Mouse (Mus musculus) naive thymus-derived CD4-positive, alpha-beta T cell, adult 2 months (primary cell): ENCODE measurements at regions not wholly inside any gene's neighbourhood (a gene's known extent, or its start where the extent isn't known, plus 50 kb on each side); places are given as distances from the start of the nearest gene placed in this dataset.

Experiments
- DNase-seq: peaks from one replicate; pipeline ENCODE4 v3.0.0-alpha.2; 2011; ENCODE audit warnings: low read depth

DNA sequence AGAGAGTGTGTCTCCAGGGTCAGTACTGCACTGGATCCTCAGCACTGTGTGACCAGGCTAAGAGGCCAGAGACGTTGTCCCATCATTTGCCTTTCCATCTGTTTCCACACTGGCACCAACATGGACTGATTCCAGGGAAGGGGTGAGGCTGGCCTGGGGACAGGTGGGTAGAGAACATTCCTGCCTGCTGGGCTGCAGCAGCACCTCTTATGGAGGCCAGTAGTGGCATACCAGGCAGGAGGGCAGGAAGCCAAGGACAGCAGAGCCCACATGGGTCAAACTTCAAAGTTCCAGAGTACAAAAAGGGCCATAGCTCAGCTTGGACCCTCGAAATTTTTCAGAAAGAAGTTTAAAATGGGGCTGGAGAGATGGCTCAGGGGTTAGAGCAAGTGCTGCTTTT is 115.4 kb upstream of the Ercc6l2 start:
- DNase-seq, result no peak

GRCm38 (mm10) chr13:63700747-63701146 is 114.3 kb upstream of the Ercc6l2 start:
- DNase-seq, result no peak

DNA sequence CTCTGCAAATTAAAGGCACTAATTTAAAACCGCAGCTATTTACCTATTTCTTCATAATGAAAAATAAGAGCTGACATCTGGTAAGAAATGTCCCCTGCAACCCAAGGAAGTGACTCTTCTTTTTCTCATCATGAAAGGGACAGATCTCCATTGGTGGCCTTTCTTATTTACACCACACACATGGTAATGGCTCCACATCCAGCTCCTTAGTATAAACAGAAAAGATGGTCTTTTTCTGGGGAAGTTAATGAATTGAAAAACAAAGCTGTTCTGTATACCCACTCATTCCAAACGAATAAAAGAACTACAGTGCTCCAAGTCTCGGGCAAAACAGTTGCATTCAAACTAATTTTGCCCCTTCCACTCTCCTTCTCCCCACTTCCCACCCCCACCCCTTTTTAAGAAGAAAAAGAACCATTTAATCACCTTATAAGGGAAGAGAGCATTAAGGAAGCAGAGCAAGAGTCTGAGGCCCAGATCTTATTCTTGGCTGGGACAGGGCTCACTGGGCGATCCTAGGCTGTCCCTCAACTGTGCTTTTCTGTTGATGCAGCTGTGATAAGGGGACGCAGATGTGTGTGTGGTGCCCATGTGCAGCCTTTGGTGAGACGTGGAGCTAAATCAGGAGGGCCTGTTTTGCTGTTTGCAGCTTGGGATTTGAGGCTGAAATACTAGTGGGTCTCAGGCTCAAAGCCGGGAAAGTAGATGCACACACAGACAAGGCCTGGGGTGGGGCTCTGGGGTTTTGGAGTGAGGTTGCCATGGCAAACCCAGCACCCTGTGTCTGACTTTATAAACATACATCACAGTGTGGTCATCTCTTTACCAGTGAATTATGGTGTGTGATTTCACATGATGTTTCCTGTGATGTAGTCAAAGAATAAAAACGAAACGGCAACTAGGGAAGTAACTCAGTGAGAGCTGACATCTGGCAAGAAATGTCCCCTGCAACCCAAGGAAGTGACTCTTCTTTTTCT is 113.6 kb upstream of the Ercc6l2 start:
- DNase-seq, result no peak

- DNase-seq, result no peak
Observed at GRCm38 (mm10) chr13:63708567-63708966, 106.5 kb upstream of the Ercc6l2 start.

GRCm38 (mm10) chr13:63713137-63713536 is 101.9 kb upstream of the Ercc6l2 start:
- no peak for DNase-seq

GRCm38 (mm10) chr13:63716498-63716897 is 98.5 kb upstream of the Ercc6l2 start:
- no peak for DNase-seq

GRCm38 (mm10) chr13:63717249-63717648 is 97.8 kb upstream of the Ercc6l2 start:
- no peak for DNase-seq

GRCm38 (mm10) chr13:63718782-63719181 is 96.3 kb upstream of the Ercc6l2 start:
- no peak for DNase-seq

DNA sequence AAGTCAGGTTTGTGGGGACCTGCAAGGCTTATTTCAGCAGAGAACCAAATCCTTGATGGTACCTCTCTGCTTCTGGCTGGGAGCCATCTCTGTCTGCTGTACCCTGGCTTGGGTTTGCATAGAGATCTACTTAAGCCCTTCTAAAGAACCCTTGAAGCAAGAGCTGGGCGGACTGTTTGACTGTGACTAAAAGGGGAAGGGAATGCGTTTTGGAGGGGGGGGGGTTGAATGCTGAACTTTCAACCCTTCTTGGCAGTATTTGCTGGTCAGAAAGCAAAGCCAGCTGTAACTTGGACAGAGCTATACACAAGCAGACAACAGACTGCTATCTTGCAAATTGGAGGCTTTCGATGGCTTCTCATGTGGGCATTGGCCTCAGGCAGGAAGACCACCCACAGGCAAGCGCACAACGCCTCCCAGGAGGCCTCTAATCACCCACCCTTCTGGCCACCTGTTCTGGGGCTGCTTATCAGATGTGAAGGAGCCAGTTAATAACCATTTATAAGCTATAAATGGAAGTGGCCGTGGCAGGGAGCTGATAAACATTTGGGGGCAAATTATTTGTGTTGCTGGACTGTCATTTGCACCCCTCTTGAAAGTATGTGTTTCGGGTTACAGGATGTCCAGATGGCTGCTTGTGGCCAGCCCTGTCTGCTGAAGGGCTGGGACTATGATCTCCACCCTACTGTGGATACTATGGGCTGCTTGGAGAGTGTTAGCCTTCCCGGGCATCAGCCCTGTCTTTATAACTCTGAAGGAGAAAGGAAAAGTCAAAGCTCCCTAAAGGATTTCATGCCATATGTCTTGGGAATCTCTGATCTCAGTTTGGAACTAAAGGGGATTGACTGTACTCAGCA is 95.5 kb upstream of the Ercc6l2 start:
- no peak for DNase-seq

DNA sequence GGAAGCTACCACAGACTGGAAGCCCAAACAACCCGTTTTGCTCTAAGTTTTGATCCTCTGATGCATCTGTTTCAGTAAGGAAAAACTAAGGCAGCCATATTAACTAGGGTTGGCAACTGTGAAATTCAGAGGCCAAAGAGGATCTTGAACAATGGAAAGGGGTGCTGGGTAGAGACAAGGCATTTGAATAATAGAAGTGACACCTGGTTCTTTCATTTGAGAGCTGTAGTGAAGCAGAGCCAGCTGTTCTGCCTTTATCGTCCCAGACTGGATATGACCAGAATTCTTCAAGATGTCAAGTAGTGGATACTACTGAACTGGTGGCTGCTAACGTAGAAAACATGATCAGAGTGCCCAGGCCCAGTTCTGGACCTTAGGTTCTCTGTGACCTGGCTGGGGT is 94.4 kb upstream of the Ercc6l2 start:
- no peak for DNase-seq

GRCm38 (mm10) chr13:63721011-63721625 is 93.9 kb upstream of the Ercc6l2 start:
- no peak for DNase-seq

GRCm38 (mm10) chr13:63724293-63724692 is 90.7 kb upstream of the Ercc6l2 start:
- no peak for DNase-seq

- DNase-seq, result no peak
Observed at GRCm38 (mm10) chr13:63724843-63725582, 90.0 kb upstream of the Ercc6l2 start.

- DNase-seq, result no peak
Observed at GRCm38 (mm10) chr13:63726035-63726434, 89.0 kb upstream of the Ercc6l2 start.

DNA sequence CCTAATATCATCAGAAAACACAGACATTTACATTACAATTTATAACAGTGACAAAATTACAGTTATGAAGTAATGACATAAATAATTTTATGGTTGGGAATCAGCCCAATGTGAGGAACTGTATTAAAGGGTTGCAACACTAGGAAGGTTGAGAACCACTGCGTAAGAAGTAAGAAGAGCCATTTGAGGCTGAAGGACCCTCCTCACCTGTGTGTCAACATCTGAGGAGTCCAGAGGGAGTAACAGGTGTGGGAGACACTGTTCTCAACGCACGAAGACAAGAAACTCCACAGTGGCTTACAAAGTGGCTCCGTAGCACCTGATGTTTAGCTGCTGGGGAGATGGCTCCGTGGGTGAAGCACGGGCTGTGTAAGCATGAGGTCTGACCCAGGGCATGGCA is 88.5 kb upstream of the Ercc6l2 start:
- no peak for DNase-seq

DNA sequence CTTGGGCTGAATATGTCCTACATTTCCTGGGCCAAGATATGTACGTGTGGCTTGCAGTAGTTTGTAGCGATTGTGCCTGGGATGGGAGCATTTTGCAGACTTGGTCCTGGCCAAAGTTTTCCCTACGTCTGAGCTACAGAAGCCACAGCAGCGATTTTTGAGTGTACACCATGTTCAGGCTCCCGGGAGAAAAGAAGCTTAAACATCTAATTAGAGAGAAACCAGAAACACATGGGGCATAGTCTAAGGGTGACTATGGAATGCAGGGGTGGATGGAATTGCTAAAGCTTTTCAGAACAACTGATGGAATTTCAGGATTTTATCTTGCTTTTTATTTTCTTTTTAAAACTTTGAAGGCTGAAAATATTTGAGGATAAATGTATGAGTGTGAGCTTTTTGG is 79.3 kb upstream of the Ercc6l2 start:
- no peak for DNase-seq

- no peak for DNase-seq
Observed at GRCm38 (mm10) chr13:63741879-63742278, 73.2 kb upstream of the Ercc6l2 start.

GRCm38 (mm10) chr13:63748788-63749187 is 66.3 kb upstream of the Ercc6l2 start:
- DNase-seq, result no peak

DNA sequence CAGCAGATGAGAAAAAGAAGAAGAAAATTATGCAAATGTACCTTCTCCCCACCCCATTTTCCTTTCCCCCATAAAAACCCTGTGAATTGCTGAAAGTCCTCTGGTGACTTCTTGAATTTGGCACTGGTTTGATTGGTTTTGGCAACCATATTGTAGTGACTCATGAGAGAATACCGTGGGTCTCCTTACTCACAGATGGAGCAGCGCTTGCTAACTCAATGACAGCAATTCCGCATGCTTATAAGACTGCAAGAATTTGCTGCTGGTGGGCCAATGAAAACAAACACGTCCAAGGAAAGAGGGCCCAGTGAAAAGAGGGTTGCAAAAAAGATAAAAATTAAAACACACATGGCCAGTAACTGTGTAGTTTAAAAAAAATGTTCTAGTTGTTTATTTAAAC is 65.0 kb upstream of the Ercc6l2 start:
- DNase-seq, result no peak

GRCm38 (mm10) chr13:63751196-63751595 is 63.8 kb upstream of the Ercc6l2 start:
- DNase-seq, result no peak

DNA sequence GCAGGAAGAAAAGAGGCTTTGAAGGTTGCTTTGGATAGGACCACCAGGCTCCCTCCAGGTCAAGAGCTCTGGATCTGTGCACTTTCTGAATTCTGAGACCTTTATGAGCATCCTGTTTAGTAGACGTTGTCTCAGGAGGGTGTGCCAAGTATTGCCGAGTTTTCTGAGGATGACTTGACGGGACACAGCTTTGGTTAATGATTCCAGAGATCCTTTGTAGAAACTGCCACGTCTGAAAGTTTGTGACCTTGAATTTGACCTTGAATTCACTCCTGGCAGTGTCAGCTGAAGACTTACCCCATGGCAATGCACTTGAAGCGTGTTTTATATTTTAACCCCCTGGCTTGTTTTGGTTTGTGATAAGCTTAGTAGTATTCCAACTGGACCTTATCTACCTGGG is 58.0 kb upstream of the Ercc6l2 start:
- DNase-seq, result no peak

GRCm38 (mm10) chr13:63761542-63761941 is 53.5 kb upstream of the Ercc6l2 start:
- no peak for DNase-seq
